Mouse (Mus musculus): ENCODE measurements around the gene Lyz2. TPM values are rescaled to one million over a fixed set of nuclear protein-coding genes. Genes with fewer than 3 reads are reported as not detected.
"Not testable (repeated sequence)": the region's sequence is repeated elsewhere in the genome, so short reads cannot be mapped to it uniquely, and the experiment has no call there.

Gene Lyz2
- polyA plus RNA-seq, 1 experiment from 2014 or later = 18.9 TPM

DNA sequence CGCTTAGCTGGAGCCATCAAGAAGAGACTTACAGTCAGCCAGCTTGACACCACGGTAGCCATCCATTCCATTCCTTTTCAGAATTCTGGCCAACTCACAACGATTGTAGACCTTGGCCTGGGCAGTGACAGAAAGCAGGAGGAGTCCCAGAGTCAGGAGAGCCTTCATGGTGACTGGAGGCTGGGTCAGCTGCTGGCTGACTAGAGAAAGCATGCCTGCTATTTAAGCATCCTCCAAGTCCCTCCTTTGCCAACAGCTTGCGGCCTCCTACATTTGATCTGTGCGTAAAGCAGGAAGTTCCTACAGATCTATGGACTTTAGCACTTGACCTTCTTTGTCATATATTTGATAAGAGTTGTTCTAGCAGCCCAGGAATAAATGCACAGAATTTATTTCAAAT lies 10.6 kb upstream of the Lyz2 start, which contains the start of gene Lyz1:
Gene Lyz1, minus strand, starts transcription at position 198 of the 400 bp plus-strand sequence.
- H3K4me2 ChIP-seq (replicated peaks) = no peak within 1 kb of the TSS
- no peaks in the 10 kb centered on the region for H3K27me3 ChIP-seq
- no peak within 1 kb of the TSS for H3K27ac ChIP-seq (replicated peaks)
- no peak within 1 kb of the TSS for H3K4me3 ChIP-seq
- ATAC-seq (ENCODE audit: low FRiP score, low read depth) = no peak
- no peaks in the 10 kb centered on the region for H3K9me3 ChIP-seq
- no peaks in the 10 kb centered on the region for H3K36me3 ChIP-seq
- no peak within 1 kb of the TSS for H3K9ac ChIP-seq (replicated peaks)
- WGBS = 81% methylated on average over 5 of the region's 5 CpGs
- no peaks in the 10 kb centered on the region for H3K4me1 ChIP-seq

DNA sequence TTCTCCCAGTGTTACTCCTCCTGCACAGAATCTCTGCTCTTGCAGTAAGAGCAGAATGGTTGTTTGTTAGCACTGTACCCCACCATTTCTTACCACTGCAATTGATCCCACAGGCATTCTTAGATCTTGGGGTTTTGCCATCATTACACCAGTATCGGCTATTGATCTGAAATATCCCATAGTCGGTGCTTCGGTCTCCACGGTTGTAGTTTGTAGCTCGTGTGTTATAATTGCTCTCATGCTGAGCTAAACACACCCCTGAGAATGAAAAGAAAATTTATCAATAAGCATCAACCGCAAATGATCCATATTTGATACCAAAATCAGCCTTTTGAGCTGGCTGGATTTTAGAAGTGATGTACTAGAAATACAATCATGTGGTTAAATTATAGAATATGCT lies 8.8 kb upstream of the Lyz2 start:
- not testable (repeated sequence) for H3K9me3 ChIP-seq; H3K36me3 ChIP-seq; ATAC-seq (ENCODE audit: low FRiP score, low read depth); H3K27ac ChIP-seq (replicated peaks); H3K4me1 ChIP-seq; H3K4me3 ChIP-seq; H3K27me3 ChIP-seq; H3K9ac ChIP-seq (replicated peaks); H3K4me2 ChIP-seq (replicated peaks)
- WGBS = 92% methylated on average over 6 of the region's 6 CpGs

DNA sequence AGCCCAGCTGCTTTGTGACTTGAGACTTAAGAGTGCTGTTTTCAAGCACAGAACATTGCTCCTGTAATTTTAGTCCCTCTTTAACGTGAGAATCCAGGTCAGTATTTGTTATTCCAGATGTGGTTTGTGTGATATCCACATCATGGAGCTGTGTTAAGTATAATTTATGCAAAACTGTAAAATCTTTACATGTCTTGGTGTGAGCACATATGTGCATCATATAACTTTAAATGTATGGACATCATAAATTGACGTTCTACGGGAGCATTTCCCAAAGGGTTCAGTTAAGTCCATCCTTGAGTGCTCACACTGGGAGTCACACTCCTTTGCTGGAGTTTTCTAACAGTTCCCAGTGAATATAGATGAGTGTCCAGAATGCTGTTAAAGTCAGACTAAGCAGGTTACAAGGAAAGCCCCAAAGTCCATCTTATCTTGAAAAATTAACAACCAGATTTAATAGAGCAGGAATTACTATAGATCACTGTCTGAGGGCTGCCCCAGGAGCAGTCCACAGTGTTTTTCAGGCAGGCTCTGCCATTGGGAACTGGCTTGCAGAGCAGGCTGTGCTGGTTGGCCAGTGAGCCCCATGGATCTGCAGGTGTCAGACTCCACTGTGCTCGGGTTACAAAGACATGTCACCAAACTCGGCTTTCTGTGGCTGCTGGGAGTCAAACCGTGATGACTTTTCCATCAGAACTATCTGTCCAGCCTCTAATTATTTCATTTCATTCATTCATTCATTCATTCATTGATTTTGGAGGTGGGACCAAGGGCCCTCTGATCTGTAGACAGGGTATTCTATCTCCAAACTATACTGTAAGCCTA lies 8.1 kb upstream of the Lyz2 start:
- Histone ChIP-seq H3K27me3 (no peaks in the 10 kb centered on the region), H3K4me3 (no peak overlapping the region), H3K27ac (replicated peaks) (no peak overlapping the region), H3K36me3 (no peaks in the 10 kb centered on the region), H3K4me2 (replicated peaks) (no peak overlapping the region), H3K9ac (replicated peaks) (no peak overlapping the region), H3K4me1 (no peaks in the 10 kb centered on the region), H3K9me3 (no peaks in the 10 kb centered on the region)
- 54% methylated on average over 6 of the region's 6 CpGs for WGBS
- no peak for ATAC-seq (ENCODE audit: low FRiP score, low read depth)

DNA sequence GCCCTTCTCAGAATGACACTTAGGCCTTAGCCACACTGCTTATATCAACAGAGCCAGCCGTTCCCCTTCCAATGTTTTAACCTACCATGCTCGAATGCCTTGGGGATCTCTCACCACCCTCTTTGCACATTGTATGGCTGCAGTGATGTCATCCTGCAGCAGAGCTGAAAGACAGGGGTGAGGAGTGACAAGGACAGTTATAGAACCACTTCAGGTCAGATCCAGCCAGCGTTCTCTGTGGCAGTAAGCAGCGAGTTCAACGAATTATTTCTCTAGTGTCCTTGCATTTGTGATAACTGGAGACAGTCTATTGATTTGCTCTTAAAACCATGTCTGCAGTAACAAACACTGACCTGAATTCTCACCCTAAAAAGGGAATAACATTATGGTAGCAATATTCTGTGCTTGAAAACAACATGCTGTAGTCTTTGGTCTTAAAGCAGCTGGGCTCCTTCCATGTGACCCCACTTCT lies 6.9 kb upstream of the Lyz2 start:
- WGBS = 89% methylated on average over 5 of the region's 5 CpGs
- H3K36me3 ChIP-seq; H3K27ac ChIP-seq (replicated peaks); H3K4me3 ChIP-seq; H3K9me3 ChIP-seq; H3K4me1 ChIP-seq; ATAC-seq (ENCODE audit: low FRiP score, low read depth); H3K9ac ChIP-seq (replicated peaks); H3K27me3 ChIP-seq; H3K4me2 ChIP-seq (replicated peaks): not testable (repeated sequence)

DNA sequence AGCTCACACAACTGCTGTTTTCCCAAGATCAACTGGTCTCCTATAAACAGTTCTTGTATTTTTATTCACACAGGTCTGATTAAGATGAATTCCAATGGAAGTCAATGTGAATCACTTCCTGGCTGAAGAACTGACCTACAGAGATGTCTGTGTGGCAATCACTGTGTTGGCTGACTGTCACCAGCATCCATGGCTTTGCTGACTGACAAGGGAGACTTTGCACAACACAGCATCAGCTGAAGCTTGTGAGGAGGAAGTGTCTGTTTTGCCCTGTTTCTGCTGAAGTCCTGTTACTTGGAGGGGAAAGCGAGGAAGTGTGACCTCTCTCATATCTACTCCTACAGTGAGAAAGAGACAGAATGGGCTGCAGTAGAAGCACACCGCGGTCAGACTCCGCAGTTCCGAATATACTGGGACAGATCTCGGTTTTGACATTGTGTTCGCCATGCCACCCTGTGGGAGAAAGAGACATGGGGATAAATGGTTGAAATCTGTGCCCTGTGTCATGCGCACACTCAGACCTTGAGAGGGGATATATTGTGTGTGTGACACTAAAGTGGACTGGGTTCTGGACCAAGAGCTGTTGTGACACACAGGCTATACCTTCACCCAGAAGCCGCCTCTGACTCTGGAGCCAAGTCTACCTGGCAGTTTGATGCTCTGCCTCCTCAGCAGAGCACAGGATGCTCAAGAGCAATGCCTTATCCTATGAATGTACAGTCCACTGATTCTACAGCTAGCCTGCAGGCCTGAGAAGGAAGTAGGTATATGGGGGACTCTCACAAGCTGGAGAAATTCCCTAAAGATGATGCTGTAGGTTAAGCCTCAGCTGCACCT lies 6.3 kb upstream of the Lyz2 start:
- Histone ChIP-seq H3K36me3 (no peaks in the 10 kb centered on the region), H3K9me3 (no peaks in the 10 kb centered on the region), H3K4me2 (replicated peaks) (no peak overlapping the region), H3K27me3 (no peaks in the 10 kb centered on the region), H3K4me3 (no peak overlapping the region), H3K9ac (replicated peaks) (no peak overlapping the region), H3K27ac (replicated peaks) (no peak overlapping the region), H3K4me1 (no peaks in the 10 kb centered on the region)
- WGBS = 95% methylated on average over 9 of the region's 9 CpGs
- ATAC-seq (ENCODE audit: low FRiP score, low read depth) = no peak

DNA sequence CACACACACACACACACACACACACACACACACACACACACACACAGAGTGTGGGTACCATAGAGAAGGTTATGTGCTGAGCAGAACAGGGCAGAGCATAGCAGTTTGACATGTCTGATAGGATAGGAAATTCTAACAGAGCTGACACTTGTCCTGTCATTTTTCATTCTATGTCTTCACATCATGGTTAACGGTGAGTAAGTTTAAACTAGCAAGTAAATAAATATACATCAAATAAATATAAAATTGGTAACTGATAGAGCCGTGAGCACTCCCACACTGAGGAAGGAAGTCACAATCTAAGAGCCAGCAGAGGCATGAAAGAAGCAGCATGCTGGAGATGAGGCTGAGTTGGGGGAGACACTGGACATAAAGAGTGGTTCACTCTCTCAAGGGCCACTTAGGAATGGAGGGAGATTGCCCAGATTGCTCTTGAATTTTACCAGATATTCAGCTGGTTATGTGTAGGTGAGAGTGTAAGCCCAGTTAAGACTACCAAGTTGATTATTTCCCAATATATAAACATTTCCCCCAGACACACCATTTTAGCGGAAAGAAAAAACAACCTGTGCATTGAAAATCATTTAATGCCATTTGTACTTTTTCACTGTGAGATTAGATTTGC lies 5.2 kb upstream of the Lyz2 start:
- no peak for ATAC-seq (ENCODE audit: low FRiP score, low read depth)
- no peak overlapping the region for H3K27ac ChIP-seq (replicated peaks)
- WGBS = 86% methylated on average over 3 of the region's 3 CpGs
- H3K27me3 ChIP-seq = no peaks in the 10 kb centered on the region
- no peaks in the 10 kb centered on the region for H3K4me1 ChIP-seq
- H3K9me3 ChIP-seq = no peaks in the 10 kb centered on the region
- no peak overlapping the region for H3K4me3 ChIP-seq
- H3K4me2 ChIP-seq (replicated peaks) = no peak overlapping the region
- no peaks in the 10 kb centered on the region for H3K36me3 ChIP-seq
- H3K9ac ChIP-seq (replicated peaks) = no peak overlapping the region

DNA sequence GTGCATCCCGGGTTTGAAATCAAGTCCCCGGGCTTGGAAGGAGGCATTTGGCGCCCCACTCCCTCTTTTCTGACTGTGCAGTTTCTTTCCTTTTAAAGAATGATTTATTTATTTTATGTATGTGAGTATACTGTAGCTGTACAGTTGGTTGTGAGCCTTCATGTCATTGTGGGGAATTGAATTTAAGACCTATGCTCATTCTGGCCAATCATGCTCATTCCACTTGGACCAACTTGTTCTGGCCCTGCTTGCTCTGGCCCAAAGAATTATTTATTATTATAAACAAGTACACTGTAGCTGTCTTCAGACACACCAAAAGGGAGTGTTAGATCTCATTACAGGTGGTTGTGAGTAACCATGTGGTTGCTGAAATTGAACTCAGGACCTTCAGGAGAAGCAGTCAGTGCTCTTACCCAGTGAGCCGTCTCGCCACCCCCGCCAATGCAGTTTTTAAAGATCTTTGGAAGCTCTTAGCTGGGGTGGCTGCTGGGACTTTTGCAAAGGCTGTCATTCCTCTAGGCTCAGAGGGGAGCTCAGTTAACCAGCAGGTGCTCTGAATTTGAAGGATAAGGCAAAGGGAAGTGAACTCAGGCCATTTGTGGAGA lies 4.3 kb upstream of the Lyz2 start:
- H3K9ac ChIP-seq (replicated peaks) = no peak overlapping the region
- H3K27me3 ChIP-seq = no peaks in the 10 kb centered on the region
- no peak overlapping the region for H3K27ac ChIP-seq (replicated peaks)
- H3K4me3 ChIP-seq = no peak overlapping the region
- no peaks in the 10 kb centered on the region for H3K4me1 ChIP-seq
- H3K36me3 ChIP-seq = no peaks in the 10 kb centered on the region
- no peak for ATAC-seq (ENCODE audit: low FRiP score, low read depth)
- WGBS = 91% methylated on average over 6 of the region's 6 CpGs
- no peaks in the 10 kb centered on the region for H3K9me3 ChIP-seq
- H3K4me2 ChIP-seq (replicated peaks) = no peak overlapping the region

DNA sequence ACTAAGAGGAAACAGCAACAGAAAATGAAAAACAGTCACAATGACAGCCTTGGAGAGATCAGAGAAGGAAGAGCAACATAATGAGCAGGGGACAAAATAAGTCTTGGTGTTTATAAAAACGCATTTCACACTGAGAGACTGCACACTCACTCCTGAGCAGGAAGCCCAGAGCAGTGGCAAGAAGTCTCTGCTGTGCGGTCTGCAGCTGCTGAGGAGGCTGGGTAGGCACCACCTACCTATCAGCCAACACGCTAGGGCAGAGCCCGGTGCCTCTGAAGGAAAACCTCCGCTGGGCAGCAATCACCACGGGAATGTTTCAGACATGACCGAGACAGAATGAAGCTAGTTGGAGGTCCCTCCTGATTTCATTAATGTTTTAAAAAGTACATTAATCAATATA lies 3.5 kb upstream of the Lyz2 start:
- ATAC-seq (ENCODE audit: low FRiP score, low read depth); H3K9ac ChIP-seq (replicated peaks); H3K4me2 ChIP-seq (replicated peaks); H3K27me3 ChIP-seq; H3K27ac ChIP-seq (replicated peaks); H3K4me1 ChIP-seq; H3K4me3 ChIP-seq; H3K9me3 ChIP-seq; H3K36me3 ChIP-seq: not testable (repeated sequence)
- WGBS = 88% methylated on average over 3 of the region's 7 CpGs

DNA sequence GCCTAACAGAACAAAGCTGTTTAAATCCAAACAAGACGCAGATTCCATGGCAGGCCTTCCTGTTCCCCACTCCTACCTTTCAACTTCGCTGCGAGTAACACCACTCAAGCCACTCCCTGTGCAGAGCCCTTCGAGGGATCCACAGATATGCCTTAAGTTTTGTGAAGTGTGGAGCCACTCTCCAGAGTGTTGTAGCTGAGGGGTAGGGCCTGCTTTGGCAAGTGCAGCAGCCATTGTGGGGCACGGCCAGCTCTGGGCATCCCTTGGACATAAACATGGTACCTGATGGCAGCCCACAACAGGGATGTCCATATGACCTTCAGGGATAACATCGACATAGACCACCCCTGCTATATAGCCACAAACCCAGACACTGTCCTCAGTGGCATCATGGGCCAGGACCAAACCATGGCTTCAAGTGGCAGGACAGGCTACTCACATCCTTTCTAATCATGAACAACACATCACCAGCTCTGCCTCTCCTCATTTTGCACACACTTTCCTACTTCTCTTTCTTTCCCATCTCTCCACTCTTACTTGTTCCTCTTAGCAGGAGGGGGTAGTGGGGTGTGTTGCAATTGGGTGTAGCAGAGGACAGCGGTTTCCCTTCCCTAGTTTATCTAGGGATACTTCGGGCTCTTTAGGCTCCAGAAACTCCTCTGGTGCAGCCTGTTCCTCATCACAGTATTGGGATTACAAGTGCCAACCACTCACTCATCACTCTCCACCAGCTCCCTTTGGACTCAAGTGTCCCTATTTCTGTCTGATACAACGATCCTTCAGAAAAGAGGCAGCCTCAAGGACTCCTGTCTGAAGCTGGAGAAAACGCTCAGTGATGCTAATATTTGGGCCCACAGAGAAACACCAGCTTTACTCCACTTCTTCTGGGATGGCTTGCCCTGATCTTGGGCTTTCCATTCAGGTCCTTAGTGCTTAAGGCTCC lies 2.7 kb upstream of the Lyz2 start:
- Histone ChIP-seq H3K9ac (replicated peaks) (no peak overlapping the region), H3K27ac (replicated peaks) (no peak overlapping the region), H3K9me3 (no peaks in the 10 kb centered on the region), H3K27me3 (no peaks in the 10 kb centered on the region), H3K36me3 (no peaks in the 10 kb centered on the region), H3K4me1 (no peaks in the 10 kb centered on the region), H3K4me3 (no peak overlapping the region), H3K4me2 (replicated peaks) (no peak overlapping the region)
- 88% methylated on average over 10 of the region's 10 CpGs for WGBS
- no peak for ATAC-seq (ENCODE audit: low FRiP score, low read depth)

DNA sequence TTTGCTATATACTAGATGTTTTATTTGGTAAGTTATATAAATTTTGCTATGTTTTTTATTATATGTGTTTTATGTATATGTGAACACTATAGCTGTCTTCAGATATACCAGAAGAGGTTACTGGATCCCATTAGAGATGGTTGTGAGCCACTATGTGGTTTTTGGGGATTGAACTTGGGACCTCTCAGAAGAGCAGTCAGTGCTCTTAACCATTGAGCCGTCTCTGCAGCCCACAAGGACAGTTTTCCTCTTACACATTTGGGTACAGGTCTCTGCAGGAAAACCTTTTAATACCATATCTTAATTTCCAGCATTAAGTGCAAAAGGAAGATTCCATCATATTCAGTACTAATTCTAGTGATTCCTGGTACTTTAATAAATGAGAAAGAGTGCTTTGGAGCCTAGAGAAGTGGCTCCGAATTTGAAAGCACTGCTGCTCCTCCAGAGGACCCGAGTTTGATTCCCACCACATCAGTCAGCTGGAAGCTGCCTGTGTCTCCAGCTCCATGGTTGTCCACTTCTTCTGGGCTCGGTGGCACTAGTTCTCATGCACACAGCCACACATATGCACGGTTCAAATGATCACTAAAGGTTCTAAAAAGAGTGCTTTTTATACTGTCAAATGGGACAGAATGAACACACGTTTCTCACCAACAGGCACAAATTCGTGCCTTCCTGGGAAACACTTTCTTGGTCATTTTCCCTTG lies 1.9 kb upstream of the Lyz2 start:
- Histone ChIP-seq H3K4me1 (no peaks in the 10 kb centered on the region), H3K27me3 (no peaks in the 10 kb centered on the region), H3K36me3 (no peaks in the 10 kb centered on the region), H3K27ac (replicated peaks) (no peak overlapping the region), H3K4me3 (no peak overlapping the region), H3K9me3 (no peaks in the 10 kb centered on the region), H3K4me2 (replicated peaks) (no peak overlapping the region), H3K9ac (replicated peaks) (no peak overlapping the region)
- ATAC-seq (ENCODE audit: low FRiP score, low read depth) = no peak
- WGBS = 86% methylated on average over 7 of the region's 7 CpGs

DNA sequence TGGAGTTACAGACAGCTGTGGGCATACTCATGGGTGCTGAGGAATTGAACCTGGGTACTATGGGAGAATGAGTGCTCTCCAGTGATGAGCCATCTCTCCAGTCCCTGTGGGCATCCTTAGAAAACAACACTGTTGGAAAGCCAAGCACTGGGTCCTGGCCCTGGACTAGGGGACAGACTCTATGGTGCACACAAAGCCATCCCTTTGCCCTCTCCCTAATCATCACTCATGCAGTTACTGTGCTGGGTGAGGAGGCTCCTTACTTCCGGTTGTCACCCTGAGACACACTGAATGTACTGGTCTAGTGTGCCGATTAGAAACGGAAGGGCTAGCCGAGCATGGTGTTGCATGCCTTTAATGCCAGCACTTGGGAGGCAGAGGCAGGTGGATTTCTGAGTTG lies 1.1 kb upstream of the Lyz2 start:
- not testable (repeated sequence) for H3K4me2 ChIP-seq (replicated peaks); H3K4me1 ChIP-seq; H3K27ac ChIP-seq (replicated peaks); H3K9me3 ChIP-seq; H3K9ac ChIP-seq (replicated peaks); H3K27me3 ChIP-seq; ATAC-seq (ENCODE audit: low FRiP score, low read depth); H3K36me3 ChIP-seq; H3K4me3 ChIP-seq
- WGBS = 89% methylated on average over 4 of the region's 4 CpGs

Data from midbrain, embryonic 12.5 days (tissue).